Mouse (Mus musculus) lung, postnatal 0 days (tissue): ENCODE data around the gene Olfm4. TPM values are rescaled to one million over a fixed set of nuclear protein-coding genes. Genes with fewer than 3 reads are reported as not detected.

Experiments
- ATAC-seq: fragments of 200-750 bp; cut with Nextera tagmentation; 2 replicates; pipeline ENCODE4 v1.8.0; 2017; ENCODE audit warnings: moderate library complexity
- DNase-seq: peaks from one replicate; pipeline ENCODE4 v3.0.0-alpha.2; 2016; ENCODE audit warnings: low spot score
- H3K27ac ChIP-seq: fragments of 300-500 bp; sonication (generic); 2 replicates; pipeline ENCODE4 v1.5.1; 2014; ENCODE audit warnings: antibody characterized with exemption, mild to moderate bottlenecking, low read length, mixed read lengths
- H3K27me3 ChIP-seq: fragments of 300-500 bp; sonication (generic); replicated peaks from 2 replicates; pipeline ENCODE4 v1.6.1; 2014; ENCODE audit warnings: low read length, mixed read lengths; ENCODE audit not compliant: insufficient read depth
- H3K36me3 ChIP-seq: fragments of 300-500 bp; sonication (generic); 2 replicates; pipeline ENCODE4 v1.6.1; 2014; ENCODE audit warnings: low read length, mixed read lengths; ENCODE audit not compliant: insufficient read depth
- H3K4me1 ChIP-seq: fragments of 300-500 bp; sonication (generic); 2 replicates; pipeline ENCODE4 v1.6.1; 2014; ENCODE audit warnings: antibody characterized with exemption, low read depth, low read length, mixed read lengths; ENCODE audit not compliant: insufficient read depth
- H3K4me2 ChIP-seq: fragments of 300-500 bp; sonication (generic); replicated peaks from 2 replicates; pipeline ENCODE4 v1.6.1; 2014; ENCODE audit warnings: low read depth, mild to moderate bottlenecking, low read length, moderate library complexity, mixed read lengths
- H3K4me3 ChIP-seq: fragments of 300-500 bp; sonication (generic); 2 replicates; pipeline ENCODE4 v1.5.1; 2014; ENCODE audit warnings: low read depth, low read length
- H3K9ac ChIP-seq: fragments of 300-500 bp; sonication (generic); replicated peaks from 2 replicates; pipeline ENCODE4 v1.6.1; 2014; ENCODE audit warnings: low read depth, mild to moderate bottlenecking
- H3K9me3 ChIP-seq: fragments of 300-500 bp; sonication (generic); 2 replicates; pipeline ENCODE4 v1.6.1; 2016; ENCODE audit warnings: low read length, mixed read lengths
- CTCF ChIP-seq: IDR thresholded peaks from 2 replicates; pipeline ENCODE4 v1.5.1; 2016; ENCODE audit warnings: antibody characterized with exemption, mild to moderate bottlenecking
- EP300 ChIP-seq: IDR thresholded peaks from 2 replicates; pipeline ENCODE4 v1.6.1; 2016; ENCODE audit warnings: antibody characterized with exemption, mild to moderate bottlenecking, control low read depth
- WGBS: fragments of 180-500 bp; shearing (Covaris S2); extraction: QIAGEN DNeasy Blood & Tissue Kit; methylation state at CpG from one replicate; pipeline ENCODE4 v1.1.7; 2014; 5-methylcytosine and 5-hydroxymethylcytosine counted together
- polyA plus RNA-seq: library from polyadenylated mRNA; unstranded; fragments of >200 nt; fragmentation: Nextera tagmentation; extraction: Ambion mirVana; gene quantifications from 2 replicates; pipeline ENCODE4 v1.2.1, GENCODE M21; 2015

Olfm4 gene
- polyA plus RNA-seq, 1 experiment from 2014 or later, result 3.1 TPM

DNA sequence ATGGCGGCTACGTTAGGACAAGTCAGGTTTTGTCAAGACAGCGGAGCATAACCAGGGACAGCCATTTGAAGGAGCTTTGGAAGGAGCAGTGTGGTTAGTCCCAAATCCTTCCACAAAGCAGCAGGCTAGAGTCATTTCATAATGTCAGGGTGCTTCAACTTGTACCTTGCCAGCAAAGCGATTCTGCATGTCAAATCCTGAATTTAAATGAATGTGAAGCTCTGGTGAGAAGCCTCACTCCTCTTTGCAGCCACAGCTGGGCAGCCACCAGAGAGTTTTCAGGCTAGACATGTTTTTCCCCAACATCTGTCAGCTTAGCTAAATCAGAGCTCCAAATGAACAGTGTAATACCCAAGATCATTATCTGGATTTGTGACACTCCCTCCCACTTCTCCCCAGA is 22.7 kb upstream of the Olfm4 start:
- no peaks in the 10 kb centered on the region for H3K36me3 ChIP-seq
- no peak overlapping the region for H3K27ac ChIP-seq
- no peak for ATAC-seq
- H3K27me3 ChIP-seq, result no peaks in the 10 kb centered on the region
- no peak for TF ChIP-seq CTCF
- TF ChIP-seq EP300, result no peak
- no peaks in the 10 kb centered on the region for H3K4me1 ChIP-seq
- no peak overlapping the region for H3K4me2 ChIP-seq
- no peak for DNase-seq
- H3K9ac ChIP-seq, result no peak overlapping the region
- no peaks in the 10 kb centered on the region for H3K9me3 ChIP-seq
- H3K4me3 ChIP-seq, result no peak overlapping the region
- WGBS, result 61% methylated on average over 4 of the region's 4 CpGs

DNA sequence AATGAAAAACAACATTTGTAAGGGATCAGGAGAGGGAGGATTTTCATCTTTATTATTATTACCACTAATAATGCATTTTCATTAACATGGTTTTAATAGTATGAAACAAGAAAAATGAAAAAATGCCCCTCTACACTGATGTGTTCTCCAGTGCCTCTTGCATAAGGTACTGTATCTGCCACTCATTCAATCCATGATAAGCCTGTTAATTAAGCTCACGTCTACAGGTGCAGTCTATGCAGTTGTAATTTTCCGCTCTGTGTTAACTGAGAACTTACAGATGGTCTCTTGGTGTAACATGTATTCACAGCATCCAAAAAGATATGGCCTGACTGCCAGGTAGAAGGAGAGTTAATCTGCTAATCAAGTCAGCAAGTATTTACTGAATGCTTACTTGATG is 22.3 kb upstream of the Olfm4 start:
- ATAC-seq, result no peak
- Histone ChIP-seq H3K27ac (no peak overlapping the region), H3K9ac (no peak overlapping the region), H3K27me3 (no peaks in the 10 kb centered on the region), H3K9me3 (no peaks in the 10 kb centered on the region), H3K4me1 (no peaks in the 10 kb centered on the region), H3K36me3 (no peaks in the 10 kb centered on the region), H3K4me2 (no peak overlapping the region), H3K4me3 (no peak overlapping the region)
- DNase-seq, result no peak
- TF ChIP-seq EP300 (no peak), CTCF (no peak)
- WGBS, result 82% methylated on average over 2 of the region's 2 CpGs

DNA sequence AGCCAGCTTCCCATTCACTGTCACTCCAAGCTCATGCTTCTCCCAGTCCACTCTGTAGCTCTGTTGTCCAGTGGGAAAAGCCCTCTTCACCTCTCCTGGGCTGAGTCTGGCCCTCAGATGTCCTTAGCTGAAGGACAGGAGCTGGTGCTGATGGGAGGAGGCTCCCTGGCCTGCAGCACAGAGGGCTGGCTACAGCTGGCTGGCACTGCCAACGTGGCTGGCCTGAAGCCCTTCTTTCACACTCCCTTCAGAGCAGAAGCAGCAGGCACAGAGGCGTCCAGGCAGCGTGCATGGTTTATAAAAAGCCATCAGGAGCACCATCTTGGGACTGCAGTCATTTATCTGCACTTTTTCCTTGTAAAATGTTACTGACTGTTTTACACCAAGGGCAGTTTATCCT is 13.7 kb upstream of the Olfm4 start:
- Histone ChIP-seq H3K9me3 (no peaks in the 10 kb centered on the region), H3K4me2 (no peak overlapping the region), H3K4me1 (no peaks in the 10 kb centered on the region), H3K9ac (no peak overlapping the region), H3K27ac (no peak overlapping the region), H3K27me3 (no peaks in the 10 kb centered on the region), H3K4me3 (no peak overlapping the region), H3K36me3 (no peaks in the 10 kb centered on the region)
- WGBS, result 63% methylated on average over 3 of the region's 3 CpGs
- TF ChIP-seq EP300 (no peak), CTCF (no peak)
- DNase-seq (no peak), ATAC-seq (no peak)

DNA sequence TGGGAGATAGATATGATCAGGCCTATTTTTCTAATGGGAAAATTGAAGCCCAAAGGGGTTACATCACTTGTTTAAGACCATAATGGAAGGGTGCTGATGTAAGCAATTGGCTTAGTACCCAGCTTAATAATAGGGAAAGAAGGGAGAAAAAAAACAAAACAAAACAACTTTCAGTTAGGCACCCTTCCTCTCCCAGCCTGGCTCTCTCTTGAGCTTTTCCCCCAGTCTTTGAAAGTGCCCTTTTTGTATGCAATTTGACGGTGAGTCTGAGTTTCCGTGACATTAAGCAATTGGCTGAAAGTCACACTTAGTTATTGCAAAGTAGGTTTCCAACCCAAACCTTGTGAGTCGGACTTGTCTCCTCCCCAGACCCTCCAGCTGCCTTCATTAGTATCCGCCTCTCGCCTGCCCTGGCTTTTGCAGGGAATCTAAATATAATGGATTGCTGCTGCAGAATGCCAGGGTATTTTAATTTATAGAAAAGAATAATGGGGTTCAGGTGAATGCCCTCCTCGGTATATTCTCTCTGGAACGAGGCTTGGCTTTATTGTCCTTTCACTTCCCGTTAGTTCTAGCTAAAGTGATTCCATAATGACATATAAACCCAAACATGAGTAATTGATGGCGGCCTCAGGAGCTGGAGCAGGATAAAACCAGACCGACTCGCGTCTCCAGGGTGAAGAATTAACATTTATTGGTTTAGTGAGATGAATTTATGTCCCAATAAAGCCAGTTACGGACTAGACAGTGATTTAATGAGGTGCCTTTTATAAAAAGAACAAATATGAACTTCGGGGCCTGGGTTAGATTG is 12.7 kb upstream of the Olfm4 start:
- Histone ChIP-seq H3K4me3 (no peak overlapping the region), H3K9me3 (no peaks in the 10 kb centered on the region), H3K36me3 (no peaks in the 10 kb centered on the region), H3K27me3 (no peaks in the 10 kb centered on the region), H3K4me2 (no peak overlapping the region), H3K9ac (no peak overlapping the region), H3K27ac (no peak overlapping the region), H3K4me1 (no peaks in the 10 kb centered on the region)
- no peak for TF ChIP-seq EP300
- TF ChIP-seq CTCF, result no peak
- no peak for DNase-seq
- ATAC-seq, result no peak
- 68% methylated on average over 14 of the region's 14 CpGs for WGBS

DNA sequence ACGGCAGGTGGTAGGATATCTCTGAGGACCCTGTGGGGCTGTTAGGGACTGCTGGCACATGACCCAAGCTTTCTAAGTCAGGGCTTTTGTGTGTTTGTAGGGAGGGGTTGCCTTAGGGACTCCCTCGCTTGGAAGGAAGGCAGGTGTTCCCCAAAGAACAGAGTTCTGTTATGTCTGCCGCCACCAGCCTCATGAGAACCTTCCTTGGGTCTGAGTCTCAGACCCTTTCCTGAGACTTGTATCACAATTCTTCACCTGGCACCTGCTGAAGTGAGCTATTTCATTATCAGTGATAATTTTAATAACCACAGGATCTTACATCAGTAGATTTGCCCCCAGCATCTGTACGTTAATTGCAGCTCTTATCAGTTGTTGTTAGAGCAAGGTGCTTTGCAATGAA is 2.4 kb upstream of the Olfm4 start:
- Histone ChIP-seq H3K4me2 (no peak overlapping the region), H3K4me1 (no peaks in the 10 kb centered on the region), H3K27me3 (no peaks in the 10 kb centered on the region), H3K36me3 (no peaks in the 10 kb centered on the region), H3K9ac (no peak overlapping the region), H3K27ac (no peak overlapping the region), H3K4me3 (no peak overlapping the region), H3K9me3 (no peaks in the 10 kb centered on the region)
- TF ChIP-seq CTCF (no peak), EP300 (no peak)
- DNase-seq, result no peak
- ATAC-seq, result no peak
- WGBS, result 75% methylated on average over 4 of the region's 4 CpGs

DNA sequence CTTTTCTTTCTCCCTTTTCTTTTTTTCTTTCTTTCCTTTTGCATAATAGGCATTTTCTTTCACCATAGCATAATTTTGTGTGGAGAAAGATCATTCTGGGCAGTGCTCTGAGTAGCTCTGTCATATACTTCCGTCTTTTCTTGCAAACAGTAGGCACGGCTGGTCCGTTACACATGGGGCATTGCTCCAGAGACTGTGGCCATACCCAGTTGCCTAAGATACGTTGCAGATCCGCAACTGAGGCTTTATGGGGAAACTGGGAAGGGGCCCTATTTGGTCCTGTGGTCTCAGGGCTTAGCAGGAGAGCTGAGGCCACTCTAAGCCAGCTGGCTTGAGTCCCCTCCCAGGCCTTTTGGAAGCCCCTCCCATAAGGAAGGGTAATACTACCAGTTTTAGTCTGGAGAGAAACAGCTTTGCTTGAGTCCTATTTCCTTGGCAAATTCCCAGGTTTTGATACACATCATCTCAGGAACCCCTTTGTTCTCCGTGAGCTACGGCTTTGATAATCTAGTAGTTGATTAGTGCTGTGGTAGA is 1.3 kb downstream of the Olfm4 start:
- no peak overlapping the region for H3K27ac ChIP-seq
- H3K9me3 ChIP-seq, result no peaks in the 10 kb centered on the region
- H3K9ac ChIP-seq, result no peak overlapping the region
- DNase-seq, result no peak
- WGBS, result 60% methylated on average over 7 of the region's 7 CpGs
- H3K27me3 ChIP-seq, result no peaks in the 10 kb centered on the region
- no peak for ATAC-seq
- H3K4me1 ChIP-seq, result no peaks in the 10 kb centered on the region
- H3K36me3 ChIP-seq, result no peaks in the 10 kb centered on the region
- TF ChIP-seq EP300 (no peak), CTCF (no peak)
- no peak overlapping the region for H3K4me3 ChIP-seq
- H3K4me2 ChIP-seq, result no peak overlapping the region
